Mouse (Mus musculus) midbrain, embryonic 16.5 days (tissue): ENCODE measurements around the gene Cdc45. TPM values are rescaled to one million over a fixed set of nuclear protein-coding genes. Genes with fewer than 3 reads are reported as not detected.
"Not testable (repeated sequence)": the region's sequence is repeated elsewhere in the genome, so short reads cannot be mapped to it uniquely, and the experiment has no call there.

Source experiments
- ATAC-seq: fragments of 200-750 bp; cut with Nextera tagmentation; 2 replicates; pipeline ENCODE4 v1.8.0; 2017; ENCODE audit warnings: moderate TSS enrichment
- H3K27ac ChIP-seq: fragments of 300-500 bp; sonication (generic); 2 replicates; pipeline ENCODE4 v1.5.1; 2014; ENCODE audit warnings: mild to moderate bottlenecking, low read length, mixed read lengths
- H3K27me3 ChIP-seq: fragments of 300-500 bp; sonication (generic); 2 replicates; pipeline ENCODE4 v1.6.1; 2014; ENCODE audit warnings: low read depth, low read length, mixed read lengths; ENCODE audit not compliant: control insufficient read depth, insufficient read depth
- H3K36me3 ChIP-seq: fragments of 300-500 bp; sonication (generic); 2 replicates; pipeline ENCODE4 v1.6.1; 2014; ENCODE audit warnings: mild to moderate bottlenecking, low read length, moderate library complexity, mixed read lengths; ENCODE audit not compliant: control insufficient read depth, insufficient read depth
- H3K4me1 ChIP-seq: fragments of 300-500 bp; sonication (generic); 2 replicates; pipeline ENCODE4 v1.6.1; 2014; ENCODE audit warnings: mild to moderate bottlenecking, low read length, mixed read lengths; ENCODE audit not compliant: control insufficient read depth, insufficient read depth
- H3K4me2 ChIP-seq: fragments of 300-500 bp; sonication (generic); 2 replicates; pipeline ENCODE4 v1.6.1; 2014; ENCODE audit warnings: mild to moderate bottlenecking, low read length, mixed read lengths
- H3K4me3 ChIP-seq: fragments of 300-500 bp; sonication (generic); 2 replicates; pipeline ENCODE4 v1.5.1; 2014; ENCODE audit warnings: low read depth, mild to moderate bottlenecking, low read length, moderate library complexity, mixed read lengths
- H3K9ac ChIP-seq: fragments of 300-500 bp; sonication (generic); 2 replicates; pipeline ENCODE4 v1.6.1; 2014; ENCODE audit warnings: low read depth, low read length, mixed read lengths
- H3K9me3 ChIP-seq: fragments of 300-500 bp; sonication (generic); replicated peaks from 2 replicates; pipeline ENCODE4 v1.6.1; 2014; ENCODE audit warnings: mild to moderate bottlenecking, low read length, mixed read lengths; ENCODE audit not compliant: control insufficient read depth, poor library complexity, severe bottlenecking
- WGBS: fragments of 180-500 bp; shearing (Covaris S2); extraction: QIAGEN DNeasy Blood & Tissue Kit; methylation state at CpG from one replicate; pipeline ENCODE4 v1.1.7; 2014; 5-methylcytosine and 5-hydroxymethylcytosine counted together
- polyA plus RNA-seq: library from polyadenylated mRNA; unstranded; fragments of >200 nt; fragmentation: Nextera tagmentation; extraction: Ambion mirVana; gene quantifications from 2 replicates; pipeline ENCODE4 v1.2.1, GENCODE M21; 2015

The Cdc45 gene
- 4.4 and 6.1 TPM in 2 replicates for polyA plus RNA-seq

DNA sequence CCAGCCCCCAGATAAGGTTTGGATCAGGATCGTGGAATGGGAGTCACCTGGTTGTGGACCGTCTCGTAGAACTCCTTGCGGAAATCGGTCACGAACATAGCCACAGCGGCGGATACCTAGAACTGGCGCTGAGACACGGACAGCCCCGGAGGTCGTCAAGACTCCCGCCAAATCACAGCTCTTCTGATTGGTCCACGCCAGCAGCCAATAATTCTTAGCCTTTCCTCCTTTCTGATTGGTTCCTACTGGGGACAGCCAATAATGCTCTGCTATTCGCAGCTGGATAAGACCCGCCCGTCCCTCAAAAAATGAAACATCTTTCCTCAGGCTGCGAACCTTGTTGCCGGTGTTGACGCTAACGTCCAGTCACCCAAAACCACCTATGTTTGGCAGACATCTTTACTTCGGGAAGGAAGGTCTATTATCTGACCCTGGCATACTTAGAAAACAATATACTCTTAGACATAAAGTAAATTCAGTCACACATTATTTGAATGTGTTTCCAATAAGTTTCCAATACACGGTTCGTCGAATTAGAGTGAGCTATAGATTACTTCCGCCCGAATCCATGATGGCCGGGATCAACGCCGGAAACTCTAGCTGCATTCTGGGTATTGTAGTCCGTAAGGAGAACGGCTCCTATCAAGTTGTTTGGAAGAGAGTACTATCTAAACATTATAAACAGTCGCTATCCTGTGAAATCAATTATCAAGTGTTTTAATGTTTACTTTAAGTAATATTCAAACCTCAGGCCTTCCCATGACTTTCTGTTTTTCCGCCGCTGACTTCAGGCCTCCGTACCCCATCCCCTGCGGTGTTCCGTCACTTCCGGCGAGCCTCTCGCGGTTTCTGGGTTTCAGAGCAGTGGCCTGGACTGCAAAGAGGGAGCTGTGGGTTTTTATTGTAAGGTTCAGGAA, at the start of gene Cdc45, which contains the start of gene Ufd1:
Cdc45 (minus strand) TSS at position 520 of the 917 bp plus-strand sequence.
Ufd1 (plus strand) TSS at position 312 of the 917 bp plus-strand sequence.
- H3K27ac ChIP-seq, result peak within 1 kb of the TSS; percentile 54
- WGBS, result under 1% methylated on average over 42 of the region's 42 CpGs
- H3K27me3 ChIP-seq, result no peaks in the 10 kb centered on the region
- 0 out of 2 replicates have a peak, but pooled peaks cover 6% of the 10 kb centered on the region for H3K36me3 ChIP-seq
- H3K4me2 ChIP-seq, result peak within 1 kb of the TSS; percentile 82
- ATAC-seq, result peak; percentile 97
- H3K9me3 ChIP-seq, result no peaks in the 10 kb centered on the region
- H3K9ac ChIP-seq, result peak within 1 kb of the TSS; percentile 67
- H3K4me3 ChIP-seq, result peak within 1 kb of the TSS; percentile 51
- peaks cover 14% of the 10 kb centered on the region for H3K4me1 ChIP-seq

DNA sequence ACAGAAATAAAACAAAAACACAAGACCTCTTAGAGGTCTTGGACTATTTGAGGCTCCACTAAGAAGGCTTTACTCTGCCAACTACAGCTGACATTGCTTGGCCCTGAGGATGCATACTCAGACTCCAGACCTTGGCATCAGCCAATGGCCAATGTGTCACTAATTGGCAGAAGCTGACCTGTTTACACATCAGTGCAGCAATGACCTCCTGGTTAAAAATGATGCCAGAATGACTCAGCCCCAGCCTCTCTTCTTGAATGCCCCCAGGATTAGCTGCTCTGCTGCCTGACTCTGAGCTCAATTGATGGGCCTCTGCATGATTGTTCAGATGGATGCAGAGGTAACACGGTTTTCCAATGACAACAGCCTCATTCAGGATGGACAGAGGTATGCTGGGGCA, 48.4 kb upstream of the Cdc45 start:
- Histone ChIP-seq H3K4me2 (no peak overlapping the region), H3K4me3 (no peak overlapping the region), H3K27ac (no peak overlapping the region), H3K9me3 (no peaks in the 10 kb centered on the region), H3K4me1 (no peaks in the 10 kb centered on the region), H3K27me3 (no peaks in the 10 kb centered on the region), H3K36me3 (no peaks in the 10 kb centered on the region), H3K9ac (no peak overlapping the region)
- 63% methylated on average over 1 of the region's 1 CpGs for WGBS
- no peak for ATAC-seq

DNA sequence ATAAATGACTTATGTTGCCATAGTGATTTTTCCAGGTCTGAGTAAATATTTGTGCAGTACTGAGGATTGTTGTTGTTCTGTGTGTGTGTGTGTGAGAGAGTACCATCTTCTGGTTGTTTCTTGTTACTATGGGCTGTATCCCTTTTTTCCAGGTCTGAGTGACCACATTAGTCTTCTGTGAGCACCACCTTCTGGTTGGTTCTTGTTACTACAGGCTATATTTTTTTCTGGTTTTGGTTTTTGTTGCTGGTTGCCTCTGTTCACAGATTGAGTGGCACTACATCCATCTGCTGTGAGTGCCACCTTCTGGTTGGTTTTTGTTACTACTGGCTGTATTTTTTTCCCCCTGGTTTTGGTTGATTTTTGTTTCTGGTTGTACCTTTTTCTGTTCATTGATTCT, 46.8 kb upstream of the Cdc45 start:
- Histone ChIP-seq H3K9ac (no peak overlapping the region), H3K27me3 (no peaks in the 10 kb centered on the region), H3K4me3 (no peak overlapping the region), H3K27ac (no peak overlapping the region), H3K4me1 (no peaks in the 10 kb centered on the region), H3K9me3 (no peaks in the 10 kb centered on the region), H3K4me2 (no peak overlapping the region), H3K36me3 (no peaks in the 10 kb centered on the region)
- peak; percentile 76; the same call in 1 of the 2 replicates for ATAC-seq

GRCm38 (mm10) chr16:18849521-18850190, 37.9 kb upstream of the Cdc45 start:
- H3K36me3 ChIP-seq, H3K27me3 ChIP-seq, H3K27ac ChIP-seq, H3K9ac ChIP-seq, H3K4me3 ChIP-seq, H3K4me1 ChIP-seq, ATAC-seq, H3K4me2 ChIP-seq, H3K9me3 ChIP-seq: not testable (repeated sequence)
- 94% methylated on average over 16 of the region's 17 CpGs for WGBS

GRCm38 (mm10) chr16:18846301-18846820, 34.6 kb upstream of the Cdc45 start:
- no peaks in the 10 kb centered on the region for H3K36me3 ChIP-seq
- WGBS, result 94% methylated on average over 15 of the region's 15 CpGs
- no peak overlapping the region for H3K4me3 ChIP-seq
- no peaks in the 10 kb centered on the region for H3K27me3 ChIP-seq
- H3K9ac ChIP-seq, result no peak overlapping the region
- no peaks in the 10 kb centered on the region for H3K4me1 ChIP-seq
- ATAC-seq, result no peak
- H3K27ac ChIP-seq, result no peak overlapping the region
- H3K9me3 ChIP-seq, result 0 out of 2 replicates have a peak, but pooled peaks cover 3% of the 10 kb centered on the region
- H3K4me2 ChIP-seq, result no peak overlapping the region

- no peak overlapping the region for H3K4me2 ChIP-seq
- no peak overlapping the region for H3K27ac ChIP-seq
- no peak overlapping the region for H3K9ac ChIP-seq
- 96% methylated on average over 4 of the region's 4 CpGs for WGBS
- no peaks in the 10 kb centered on the region for H3K9me3 ChIP-seq
- ATAC-seq, result no peak
- no peak overlapping the region for H3K4me3 ChIP-seq
- peaks cover 4% of the 10 kb centered on the region; the same call in 1 of the 2 replicates for H3K4me1 ChIP-seq
- no peaks in the 10 kb centered on the region for H3K27me3 ChIP-seq
- H3K36me3 ChIP-seq, result peaks cover 6% of the 10 kb centered on the region; the same call in 1 of the 2 replicates
Observed at GRCm38 (mm10) chr16:18838346-18838745, 26.6 kb upstream of the Cdc45 start.

DNA sequence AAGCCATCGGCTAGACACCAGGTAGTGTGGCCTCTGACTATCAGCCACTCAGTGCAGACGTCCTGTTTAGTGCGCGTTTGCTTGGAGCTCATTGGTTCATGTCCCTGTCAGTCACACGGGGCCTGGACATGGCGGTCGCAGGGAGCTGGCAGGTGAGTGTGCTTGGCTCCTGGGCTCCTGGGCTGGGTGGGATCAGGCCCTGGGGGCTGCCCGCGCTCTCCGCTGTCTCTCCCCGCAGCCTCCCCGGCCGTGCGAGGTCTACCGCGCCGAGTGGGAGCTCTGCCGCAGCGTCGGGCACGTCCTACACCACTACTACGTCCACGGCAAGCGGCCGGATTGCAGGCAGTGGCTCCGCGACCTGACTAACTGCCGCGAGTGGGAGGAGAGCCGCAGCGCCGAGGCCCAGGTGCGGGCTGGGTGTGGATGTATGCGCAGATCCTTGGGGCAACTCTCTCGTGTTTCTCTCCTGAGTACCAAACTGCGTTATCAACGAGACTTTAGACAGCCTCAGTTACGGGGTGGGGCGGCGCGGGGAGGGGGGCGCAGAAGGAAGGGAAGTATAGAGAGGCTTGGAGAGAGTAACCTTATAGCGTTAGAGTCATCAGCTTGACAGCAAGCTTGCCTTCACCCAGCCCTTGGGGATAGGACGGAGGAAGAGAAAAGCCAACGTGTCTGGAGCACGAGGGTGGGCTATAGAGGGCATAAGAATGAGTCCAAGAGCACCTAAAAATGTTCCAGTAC, 24.9 kb upstream of the Cdc45 start, which contains the start of the genes 2510002D24Rik and Gm28539:
2510002D24Rik (plus strand) TSS at position 111 of the 741 bp plus-strand sequence.
Gm28539 (plus strand) TSS at position 117 of the 741 bp plus-strand sequence.
- WGBS, result 1% methylated on average over 46 of the region's 46 CpGs
- H3K27me3 ChIP-seq, result no peaks in the 10 kb centered on the region
- ATAC-seq, result peak; percentile 99
- H3K9me3 ChIP-seq, result no peaks in the 10 kb centered on the region
- H3K36me3 ChIP-seq, result peaks cover 6% of the 10 kb centered on the region; the same call in 1 of the 2 replicates
- peak within 1 kb of the TSS; percentile 94 for H3K4me3 ChIP-seq
- H3K9ac ChIP-seq, result peak within 1 kb of the TSS; percentile 93
- peak within 1 kb of the TSS; percentile 80 for H3K4me2 ChIP-seq
- H3K4me1 ChIP-seq, result peaks cover 4% of the 10 kb centered on the region; the same call in 1 of the 2 replicates
- peak within 1 kb of the TSS; percentile 85 for H3K27ac ChIP-seq

DNA sequence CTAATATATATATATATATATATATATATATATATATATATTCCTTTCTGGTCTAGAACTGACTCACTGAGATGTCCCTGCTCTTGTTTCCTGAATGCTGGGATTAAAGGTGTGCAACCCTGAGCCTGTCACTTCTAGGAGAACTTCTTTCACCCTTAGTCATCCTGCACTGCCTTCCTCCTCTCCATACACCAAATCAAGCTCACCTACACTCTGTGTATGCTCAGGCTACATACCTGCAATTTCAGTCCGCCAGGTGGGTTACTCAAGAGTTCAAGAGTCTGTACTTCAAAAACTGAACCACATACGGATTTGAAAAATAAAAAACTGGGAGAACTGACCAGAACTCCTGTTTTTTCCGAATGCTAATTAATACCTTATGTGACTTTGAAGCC, 24.3 kb upstream of the Cdc45 start:
- Histone ChIP-seq H3K4me2 (peak overlapping the region; percentile 80), H3K4me3 (peak overlapping the region; percentile 94), H3K9ac (no peak overlapping the region; the same call in 1 of the 2 replicates), H3K9me3 (no peaks in the 10 kb centered on the region), H3K27me3 (no peaks in the 10 kb centered on the region), H3K36me3 (peaks cover 8% of the 10 kb centered on the region; the same call in 1 of the 2 replicates), H3K4me1 (peaks cover 4% of the 10 kb centered on the region; the same call in 1 of the 2 replicates), H3K27ac (peak overlapping the region; percentile 85; the same call in 1 of the 2 replicates)
- 33% methylated on average over 3 of the region's 3 CpGs for WGBS
- peak; percentile 60 for ATAC-seq
